Mouse (Mus musculus): Measurements from ENCODE around the gene Vps45. TPM values are rescaled to one million over a fixed set of nuclear protein-coding genes. Genes with fewer than 3 reads are reported as not detected.

Vps45 gene
- 20.7 and 21.3 TPM in 2 replicates for polyA plus RNA-seq (2014; fragmentation: Nextera tagmentation; extraction: Ambion mirVana)

GRCm38 (mm10) chr3:96058231-96058896 lies at the start of gene Vps45:
TSS of gene Vps45 (minus strand) at chr3:96058466.
- DNase-seq (ENCODE audit: low spot score) (peak; percentile 79), ATAC-seq (replicated peaks; ENCODE audit: insufficient number of reproducible peaks, low FRiP score, low TSS enrichment, low read depth) (peak; percentile 82)
- Histone ChIP-seq H3K9ac (replicated peaks; ENCODE audit: low read length) (peak within 1 kb of the TSS; percentile 80), H3K27ac (replicated peaks; ENCODE audit: low read depth, low read length) (peak within 1 kb of the TSS; percentile 47), H3K27me3 (ENCODE audit: control insufficient read depth, insufficient read depth, low read length) (no peaks in the 10 kb centered on the region), H3K9me3 (replicated peaks; ENCODE audit: control insufficient read depth, low read length) (no peaks in the 10 kb centered on the region), H3K4me2 (ENCODE audit: low read depth, low read length) (peak within 1 kb of the TSS; percentile 69), H3K4me1 (ENCODE audit: control insufficient read depth, insufficient read depth, low read length) (no peaks in the 10 kb centered on the region), H3K36me3 (replicated peaks; ENCODE audit: control insufficient read depth, insufficient read depth, low read depth, low read length) (no peaks in the 10 kb centered on the region), H3K4me3 (ENCODE audit: low read depth, low read length) (peak within 1 kb of the TSS; percentile 52)
- 2% methylated on average over 18 of the region's 18 CpGs for WGBS

- H3K4me1 ChIP-seq (ENCODE audit: control insufficient read depth, insufficient read depth, low read length): no peaks in the 10 kb centered on the region
- no peak for ATAC-seq (replicated peaks; ENCODE audit: insufficient number of reproducible peaks, low FRiP score, low TSS enrichment, low read depth)
- H3K27ac ChIP-seq (replicated peaks; ENCODE audit: low read depth, low read length): no peak overlapping the region
- H3K4me2 ChIP-seq (ENCODE audit: low read depth, low read length): no peak overlapping the region
- H3K9ac ChIP-seq (replicated peaks; ENCODE audit: low read length): no peak overlapping the region
- H3K27me3 ChIP-seq (ENCODE audit: control insufficient read depth, insufficient read depth, low read length): no peaks in the 10 kb centered on the region
- H3K36me3 ChIP-seq (replicated peaks; ENCODE audit: control insufficient read depth, insufficient read depth, low read depth, low read length): no peaks in the 10 kb centered on the region
- no peak for DNase-seq (ENCODE audit: low spot score)
- H3K9me3 ChIP-seq (replicated peaks; ENCODE audit: control insufficient read depth, low read length): no peaks in the 10 kb centered on the region
- 92% methylated on average over 4 of the region's 4 CpGs for WGBS
- no peak overlapping the region for H3K4me3 ChIP-seq (ENCODE audit: low read depth, low read length)
These were observed 47.9 kb upstream of the Vps45 start for GRCm38 (mm10) chr3:96106151-96106550.

- WGBS: 7% methylated on average over 10 of the region's 10 CpGs
- peak overlapping the region; percentile 87; the same call in 1 of the 2 replicates for H3K27ac ChIP-seq (replicated peaks; ENCODE audit: low read depth, low read length)
- H3K4me1 ChIP-seq (ENCODE audit: control insufficient read depth, insufficient read depth, low read length): no peaks in the 10 kb centered on the region
- ATAC-seq (replicated peaks; ENCODE audit: insufficient number of reproducible peaks, low FRiP score, low TSS enrichment, low read depth) (0 out of 2 replicates have a peak, but pooled peaks have one; percentile 11), DNase-seq (ENCODE audit: low spot score) (peak; percentile 17)
- H3K9me3 ChIP-seq (replicated peaks; ENCODE audit: control insufficient read depth, low read length): no peaks in the 10 kb centered on the region
- H3K27me3 ChIP-seq (ENCODE audit: control insufficient read depth, insufficient read depth, low read length): no peaks in the 10 kb centered on the region
- H3K4me3 ChIP-seq (ENCODE audit: low read depth, low read length): peak overlapping the region; percentile 89
- peak overlapping the region; percentile 92 for H3K9ac ChIP-seq (replicated peaks; ENCODE audit: low read length)
- peak overlapping the region; percentile 74 for H3K4me2 ChIP-seq (ENCODE audit: low read depth, low read length)
- no peaks in the 10 kb centered on the region for H3K36me3 ChIP-seq (replicated peaks; ENCODE audit: control insufficient read depth, insufficient read depth, low read depth, low read length)
These were observed 47.0 kb upstream of the Vps45 start for GRCm38 (mm10) chr3:96105232-96105747.

- peak within 1 kb of the TSS; percentile 89 for H3K4me3 ChIP-seq (ENCODE audit: low read depth, low read length)
- H3K4me1 ChIP-seq (ENCODE audit: control insufficient read depth, insufficient read depth, low read length): no peaks in the 10 kb centered on the region
- no peaks in the 10 kb centered on the region for H3K27me3 ChIP-seq (ENCODE audit: control insufficient read depth, insufficient read depth, low read length)
- DNase-seq (ENCODE audit: low spot score): peak; percentile 86
- H3K4me2 ChIP-seq (ENCODE audit: low read depth, low read length): peak within 1 kb of the TSS; percentile 74
- ATAC-seq (replicated peaks; ENCODE audit: insufficient number of reproducible peaks, low FRiP score, low TSS enrichment, low read depth): peak; percentile 89
- H3K9me3 ChIP-seq (replicated peaks; ENCODE audit: control insufficient read depth, low read length): no peaks in the 10 kb centered on the region
- no peaks in the 10 kb centered on the region for H3K36me3 ChIP-seq (replicated peaks; ENCODE audit: control insufficient read depth, insufficient read depth, low read depth, low read length)
- peak within 1 kb of the TSS; percentile 87 for H3K27ac ChIP-seq (replicated peaks; ENCODE audit: low read depth, low read length)
- H3K9ac ChIP-seq (replicated peaks; ENCODE audit: low read length): peak within 1 kb of the TSS; percentile 92
- WGBS: 0% methylated on average over 77 of the region's 84 CpGs
These were observed 46.2 kb upstream of the Vps45 start, which contains the start of gene Otud7b for GRCm38 (mm10) chr3:96104261-96105065. TSS of gene Otud7b (plus strand) at chr3:96104527.

GRCm38 (mm10) chr3:96103901-96104260 lies 45.6 kb upstream of the Vps45 start:
- Histone ChIP-seq H3K27ac (replicated peaks; ENCODE audit: low read depth, low read length) (peak overlapping the region; percentile 87), H3K9ac (replicated peaks; ENCODE audit: low read length) (peak overlapping the region; percentile 92), H3K4me1 (ENCODE audit: control insufficient read depth, insufficient read depth, low read length) (no peaks in the 10 kb centered on the region), H3K27me3 (ENCODE audit: control insufficient read depth, insufficient read depth, low read length) (no peaks in the 10 kb centered on the region), H3K4me3 (ENCODE audit: low read depth, low read length) (peak overlapping the region; percentile 89), H3K9me3 (replicated peaks; ENCODE audit: control insufficient read depth, low read length) (no peaks in the 10 kb centered on the region), H3K36me3 (replicated peaks; ENCODE audit: control insufficient read depth, insufficient read depth, low read depth, low read length) (no peaks in the 10 kb centered on the region), H3K4me2 (ENCODE audit: low read depth, low read length) (peak overlapping the region; percentile 74)
- WGBS: 5% methylated on average over 8 of the region's 8 CpGs
- ATAC-seq (replicated peaks; ENCODE audit: insufficient number of reproducible peaks, low FRiP score, low TSS enrichment, low read depth) (peak; percentile 49; the same call in 1 of the 2 replicates), DNase-seq (ENCODE audit: low spot score) (no peak)

GRCm38 (mm10) chr3:96102100-96102872 lies 44.0 kb upstream of the Vps45 start:
- no peaks in the 10 kb centered on the region for H3K4me1 ChIP-seq (ENCODE audit: control insufficient read depth, insufficient read depth, low read length)

GRCm38 (mm10) chr3:96098616-96099267 lies 40.5 kb upstream of the Vps45 start:
- DNase-seq (ENCODE audit: low spot score) (no peak), ATAC-seq (replicated peaks; ENCODE audit: insufficient number of reproducible peaks, low FRiP score, low TSS enrichment, low read depth) (no peak)
- Histone ChIP-seq H3K4me1 (ENCODE audit: control insufficient read depth, insufficient read depth, low read length) (no peaks in the 10 kb centered on the region), H3K9ac (replicated peaks; ENCODE audit: low read length) (no peak overlapping the region), H3K9me3 (replicated peaks; ENCODE audit: control insufficient read depth, low read length) (no peaks in the 10 kb centered on the region), H3K4me3 (ENCODE audit: low read depth, low read length) (no peak overlapping the region), H3K36me3 (replicated peaks; ENCODE audit: control insufficient read depth, insufficient read depth, low read depth, low read length) (no peaks in the 10 kb centered on the region), H3K4me2 (ENCODE audit: low read depth, low read length) (no peak overlapping the region), H3K27ac (replicated peaks; ENCODE audit: low read depth, low read length) (no peak overlapping the region), H3K27me3 (ENCODE audit: control insufficient read depth, insufficient read depth, low read length) (no peaks in the 10 kb centered on the region)
- WGBS: 73% methylated on average over 7 of the region's 7 CpGs

More at GRCm38 (mm10) chr3:96102100-96102872, 44.0 kb upstream of the Vps45 start:
- H3K27me3 ChIP-seq (ENCODE audit: control insufficient read depth, insufficient read depth, low read length): no peaks in the 10 kb centered on the region
- peak; percentile 78 for DNase-seq (ENCODE audit: low spot score)
- 0 out of 2 replicates have a peak, but pooled peaks have one; percentile 27 for ATAC-seq (replicated peaks; ENCODE audit: insufficient number of reproducible peaks, low FRiP score, low TSS enrichment, low read depth)
- H3K4me2 ChIP-seq (ENCODE audit: low read depth, low read length): peak overlapping the region; percentile 25
- 17% methylated on average over 14 of the region's 14 CpGs for WGBS
- no peak overlapping the region for H3K4me3 ChIP-seq (ENCODE audit: low read depth, low read length)
- H3K9ac ChIP-seq (replicated peaks; ENCODE audit: low read length): no peak overlapping the region
- H3K27ac ChIP-seq (replicated peaks; ENCODE audit: low read depth, low read length): no peak overlapping the region
- H3K36me3 ChIP-seq (replicated peaks; ENCODE audit: control insufficient read depth, insufficient read depth, low read depth, low read length): no peaks in the 10 kb centered on the region
- H3K9me3 ChIP-seq (replicated peaks; ENCODE audit: control insufficient read depth, low read length): no peaks in the 10 kb centered on the region
